Mouse (Mus musculus): Measurements from ENCODE around the gene Rbfox1. TPM values are rescaled to one million over a fixed set of nuclear protein-coding genes. Genes with fewer than 3 reads are reported as not detected.

The Rbfox1 gene
- polyA plus RNA-seq, 1 experiment from 2014 or later, result 52.1 TPM

- WGBS, result 76% methylated on average over 4 of the region's 4 CpGs
- Histone ChIP-seq H3K27me3 (no peaks in the 10 kb centered on the region), H3K4me3 (no peak overlapping the region), H3K4me1 (peaks cover 26% of the 10 kb centered on the region), H3K9me3 (replicated peaks) (no peaks in the 10 kb centered on the region), H3K27ac (no peak overlapping the region), H3K4me2 (no peak overlapping the region), H3K36me3 (ENCODE audit: poor library complexity, severe bottlenecking) (no peaks in the 10 kb centered on the region), H3K9ac (no peak overlapping the region)
- ATAC-seq, result no peak
These were observed 1278.5 kb downstream of the Rbfox1 start for GRCm38 (mm10) chr16:7163688-7164087.

- Histone ChIP-seq H3K4me2 (no peak overlapping the region), H3K4me1 (peaks cover 26% of the 10 kb centered on the region), H3K27me3 (no peaks in the 10 kb centered on the region), H3K36me3 (ENCODE audit: poor library complexity, severe bottlenecking) (no peaks in the 10 kb centered on the region), H3K27ac (no peak overlapping the region), H3K9ac (no peak overlapping the region), H3K4me3 (no peak overlapping the region), H3K9me3 (replicated peaks) (no peaks in the 10 kb centered on the region)
- no peak for ATAC-seq
- WGBS, result 45% methylated on average over 8 of the region's 8 CpGs
These were observed 1279.1 kb downstream of the Rbfox1 start for GRCm38 (mm10) chr16:7164153-7164737.

DNA sequence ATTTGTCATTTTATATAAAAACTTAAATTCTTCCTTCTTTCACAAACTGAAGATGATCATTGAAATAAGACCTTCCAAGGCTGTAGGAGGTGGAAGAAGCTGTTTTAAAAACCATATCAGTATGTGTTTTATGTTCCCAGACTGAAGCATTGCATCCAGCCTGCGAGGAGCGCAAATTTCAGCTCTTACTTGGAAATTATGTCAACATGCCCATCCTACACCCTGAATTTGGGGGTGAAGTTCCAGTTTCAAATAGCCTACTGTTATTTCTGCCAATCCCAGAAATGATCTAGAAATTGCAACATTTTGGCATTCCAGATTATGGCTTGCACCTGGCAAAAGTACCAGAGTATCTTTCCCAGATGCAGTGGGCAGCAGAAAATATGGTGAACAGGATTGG is 1290.8 kb downstream of the Rbfox1 start:
- Histone ChIP-seq H3K36me3 (ENCODE audit: poor library complexity, severe bottlenecking) (no peaks in the 10 kb centered on the region), H3K27me3 (no peaks in the 10 kb centered on the region), H3K4me1 (peaks cover 5% of the 10 kb centered on the region; the same call in 1 of the 2 replicates), H3K9me3 (replicated peaks) (no peaks in the 10 kb centered on the region), H3K27ac (no peak overlapping the region), H3K9ac (no peak overlapping the region), H3K4me2 (no peak overlapping the region), H3K4me3 (no peak overlapping the region)
- no peak for ATAC-seq
- whole genome bisulfite sequencing, result 95% methylated on average over 2 of the region's 2 CpGs

- Histone ChIP-seq H3K27ac (no peak overlapping the region), H3K36me3 (ENCODE audit: poor library complexity, severe bottlenecking) (no peaks in the 10 kb centered on the region), H3K9me3 (replicated peaks) (no peaks in the 10 kb centered on the region), H3K27me3 (no peaks in the 10 kb centered on the region), H3K9ac (no peak overlapping the region), H3K4me2 (no peak overlapping the region), H3K4me3 (no peak overlapping the region), H3K4me1 (peaks cover 6% of the 10 kb centered on the region; the same call in 1 of the 2 replicates)
- ATAC-seq, result peak; percentile 59
- WGBS, result 40% methylated on average over 2 of the region's 2 CpGs
These were observed 1302.6 kb downstream of the Rbfox1 start for GRCm38 (mm10) chr16:7187788-7188187.

- 0 out of 2 replicates have a peak, but pooled peaks cover 5% of the 10 kb centered on the region for H3K4me1 ChIP-seq
- H3K27ac ChIP-seq, result no peak overlapping the region
- no peak overlapping the region for H3K4me2 ChIP-seq
- no peak overlapping the region for H3K9ac ChIP-seq
- H3K9me3 ChIP-seq (replicated peaks), result no peaks in the 10 kb centered on the region
- WGBS, result 81% methylated on average over 5 of the region's 5 CpGs
- no peaks in the 10 kb centered on the region for H3K36me3 ChIP-seq (ENCODE audit: poor library complexity, severe bottlenecking)
- ATAC-seq, result no peak
- no peak overlapping the region for H3K4me3 ChIP-seq
- no peaks in the 10 kb centered on the region for H3K27me3 ChIP-seq
These were observed 1308.4 kb downstream of the Rbfox1 start for GRCm38 (mm10) chr16:7193535-7193934.

DNA sequence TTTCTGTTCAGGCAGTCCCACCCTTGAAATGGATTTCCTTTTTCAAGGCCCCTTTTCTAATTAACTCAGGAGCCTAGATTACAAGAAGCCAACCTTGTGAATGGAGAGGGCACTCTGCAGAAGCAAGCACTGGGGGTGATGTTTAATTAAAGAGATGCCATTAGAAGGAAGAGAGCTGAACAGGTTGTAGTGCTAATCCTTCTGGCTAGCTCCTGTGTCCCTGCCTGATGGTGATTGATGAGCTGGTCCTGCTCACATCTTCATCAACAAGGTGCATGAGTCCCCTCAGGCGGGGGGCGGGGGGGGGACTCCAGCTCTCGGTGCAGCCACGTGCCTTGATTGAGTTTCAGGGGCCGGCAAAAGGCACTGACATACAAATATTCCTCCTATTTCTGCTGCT is 1312.8 kb downstream of the Rbfox1 start:
- WGBS, result 59% methylated on average over 5 of the region's 5 CpGs
- Histone ChIP-seq H3K4me1 (0 out of 2 replicates have a peak, but pooled peaks cover 5% of the 10 kb centered on the region), H3K9me3 (replicated peaks) (no peaks in the 10 kb centered on the region), H3K4me3 (no peak overlapping the region), H3K4me2 (no peak overlapping the region), H3K27ac (no peak overlapping the region), H3K36me3 (ENCODE audit: poor library complexity, severe bottlenecking) (no peaks in the 10 kb centered on the region), H3K27me3 (no peaks in the 10 kb centered on the region), H3K9ac (no peak overlapping the region)
- no peak for ATAC-seq

DNA sequence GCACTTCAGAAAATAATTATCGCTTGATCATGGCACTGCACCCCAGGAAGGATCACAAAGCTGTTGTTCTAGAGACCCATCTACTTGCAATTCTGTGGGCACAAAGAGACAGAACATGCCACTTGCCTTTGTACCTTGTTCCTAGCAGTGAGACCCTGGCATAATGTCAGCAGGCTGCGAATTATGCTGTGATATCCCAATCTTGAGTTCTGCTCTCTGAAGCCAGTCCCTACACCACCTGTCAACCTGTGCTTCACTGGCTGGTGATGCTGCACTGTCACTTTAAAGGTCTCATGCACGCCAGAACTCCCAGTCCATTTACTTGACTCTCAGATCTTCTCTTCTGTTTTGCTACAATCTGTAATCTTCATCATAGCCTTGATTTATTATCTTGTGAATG is 1315.1 kb downstream of the Rbfox1 start:
- 0 out of 2 replicates have a peak, but pooled peaks cover 5% of the 10 kb centered on the region for H3K4me1 ChIP-seq
- H3K36me3 ChIP-seq (ENCODE audit: poor library complexity, severe bottlenecking), result no peaks in the 10 kb centered on the region
- ATAC-seq, result no peak
- WGBS, result 90% methylated on average over 3 of the region's 3 CpGs
- H3K9me3 ChIP-seq (replicated peaks), result no peaks in the 10 kb centered on the region
- H3K9ac ChIP-seq, result no peak overlapping the region
- H3K4me2 ChIP-seq, result no peak overlapping the region
- no peak overlapping the region for H3K4me3 ChIP-seq
- no peaks in the 10 kb centered on the region for H3K27me3 ChIP-seq
- no peak overlapping the region for H3K27ac ChIP-seq

- ATAC-seq, result no peak
These were observed 1316.7 kb downstream of the Rbfox1 start for GRCm38 (mm10) chr16:7201816-7202215.

DNA sequence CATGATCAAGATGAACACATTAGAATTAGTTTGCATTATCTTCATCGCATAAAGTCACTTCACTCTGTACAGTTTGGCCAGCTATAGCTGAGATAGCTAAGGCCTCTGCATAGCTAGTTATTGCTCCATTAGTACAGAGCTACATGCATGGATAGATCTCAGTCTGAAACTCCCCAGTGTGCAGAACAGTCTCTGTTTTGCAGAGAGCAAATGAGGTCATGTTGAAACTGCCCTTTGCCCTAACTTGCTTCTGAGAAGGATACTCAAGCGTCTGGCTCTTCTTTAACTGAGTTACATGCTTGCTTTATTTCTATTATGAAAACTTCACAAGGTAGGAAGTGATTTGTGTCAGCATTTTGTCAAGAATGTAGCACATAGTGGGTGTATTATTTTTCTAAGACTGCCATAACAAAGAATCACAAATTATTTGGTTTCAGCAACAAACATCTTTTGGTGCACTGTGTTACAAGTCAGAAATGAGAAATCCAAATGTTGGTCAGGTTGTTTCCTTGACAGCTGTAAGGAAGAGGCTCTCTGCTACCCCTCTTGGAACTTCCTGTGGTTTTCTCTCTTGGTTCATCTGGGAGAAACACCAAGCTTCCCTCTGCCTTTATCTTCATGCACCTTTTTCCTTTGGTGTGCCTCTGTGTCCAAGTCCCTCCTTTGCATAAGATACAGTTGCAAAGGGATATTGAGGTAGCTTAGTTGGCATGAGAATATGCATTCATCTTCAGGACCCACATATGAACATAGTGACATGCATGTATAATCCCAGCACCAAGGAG is 1321.2 kb downstream of the Rbfox1 start:
- H3K9me3 ChIP-seq (replicated peaks), result no peaks in the 10 kb centered on the region
- no peaks in the 10 kb centered on the region for H3K4me1 ChIP-seq
- no peak for ATAC-seq
- H3K36me3 ChIP-seq (ENCODE audit: poor library complexity, severe bottlenecking), result no peaks in the 10 kb centered on the region
- no peak overlapping the region for H3K27ac ChIP-seq
- H3K27me3 ChIP-seq, result no peaks in the 10 kb centered on the region
- H3K4me3 ChIP-seq, result no peak overlapping the region
- no peak overlapping the region for H3K9ac ChIP-seq
- H3K4me2 ChIP-seq, result no peak overlapping the region
- 81% methylated on average over 2 of the region's 2 CpGs for WGBS

More at GRCm38 (mm10) chr16:7201816-7202215, 1316.7 kb downstream of the Rbfox1 start:
- H3K4me3 ChIP-seq, result no peak overlapping the region
- no peak overlapping the region for H3K4me2 ChIP-seq
- H3K4me1 ChIP-seq, result 0 out of 2 replicates have a peak, but pooled peaks cover 5% of the 10 kb centered on the region
- H3K27ac ChIP-seq, result no peak overlapping the region
- no peaks in the 10 kb centered on the region for H3K9me3 ChIP-seq (replicated peaks)
- H3K27me3 ChIP-seq, result no peaks in the 10 kb centered on the region
- H3K36me3 ChIP-seq (ENCODE audit: poor library complexity, severe bottlenecking), result no peaks in the 10 kb centered on the region
- H3K9ac ChIP-seq, result no peak overlapping the region
- WGBS, result 53% methylated on average over 4 of the region's 4 CpGs

GRCm38 (mm10) chr16:7207599-7207998 is 1322.4 kb downstream of the Rbfox1 start:
- Histone ChIP-seq H3K9ac (no peak overlapping the region), H3K9me3 (replicated peaks) (no peaks in the 10 kb centered on the region), H3K27me3 (no peaks in the 10 kb centered on the region), H3K4me1 (no peaks in the 10 kb centered on the region), H3K36me3 (ENCODE audit: poor library complexity, severe bottlenecking) (no peaks in the 10 kb centered on the region), H3K4me3 (no peak overlapping the region), H3K4me2 (no peak overlapping the region), H3K27ac (no peak overlapping the region)
- ATAC-seq, result no peak
- 84% methylated on average over 2 of the region's 2 CpGs for WGBS

DNA sequence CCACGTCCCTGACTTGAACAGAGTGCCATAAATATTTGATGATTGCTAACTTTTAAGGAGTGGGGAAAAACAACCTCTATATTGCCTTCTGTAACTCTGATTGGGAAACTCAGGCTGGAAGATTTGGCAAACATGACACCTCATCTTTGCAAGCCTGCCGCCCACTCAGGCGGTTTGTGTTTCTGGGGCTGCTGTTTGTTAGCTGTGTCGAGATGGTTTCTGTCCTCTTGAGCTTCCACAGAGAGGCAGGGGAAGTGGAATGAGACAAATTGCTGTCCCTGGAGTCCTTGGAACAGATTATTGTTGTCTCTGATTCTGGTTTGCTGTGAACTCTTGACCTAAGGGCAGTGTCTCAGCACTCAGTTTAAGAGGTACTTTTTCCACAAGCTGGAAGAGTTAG is 1327.6 kb downstream of the Rbfox1 start:
- ATAC-seq, result no peak
- WGBS, result 82% methylated on average over 4 of the region's 4 CpGs
- H3K4me3 ChIP-seq, result no peak overlapping the region
- H3K27ac ChIP-seq, result no peak overlapping the region
- H3K9me3 ChIP-seq (replicated peaks), result no peaks in the 10 kb centered on the region
- no peaks in the 10 kb centered on the region for H3K36me3 ChIP-seq (ENCODE audit: poor library complexity, severe bottlenecking)
- H3K9ac ChIP-seq, result no peak overlapping the region
- H3K4me2 ChIP-seq, result no peak overlapping the region
- no peaks in the 10 kb centered on the region for H3K27me3 ChIP-seq
- H3K4me1 ChIP-seq, result no peaks in the 10 kb centered on the region

DNA sequence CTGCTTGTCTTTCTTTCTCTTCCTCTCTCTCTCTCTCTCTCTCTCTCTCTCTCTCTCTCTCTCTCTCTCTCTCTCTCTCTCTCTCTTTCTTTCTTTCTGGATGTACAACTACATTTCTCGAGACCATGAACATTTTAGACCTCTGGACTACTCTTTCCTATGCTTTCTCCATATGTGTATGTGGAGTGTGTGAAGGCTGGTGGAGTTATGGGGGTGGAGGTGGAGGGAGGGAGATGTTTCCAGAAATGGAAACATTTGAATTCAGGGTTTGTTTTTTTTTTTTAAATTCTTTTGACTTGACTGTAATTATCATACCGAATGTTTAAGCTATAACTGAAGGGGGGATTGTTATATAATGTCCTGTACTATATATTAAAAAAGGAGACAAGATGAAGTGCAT is 1338.1 kb downstream of the Rbfox1 start:
- Histone ChIP-seq H3K27me3 (no peaks in the 10 kb centered on the region), H3K9me3 (replicated peaks) (no peaks in the 10 kb centered on the region), H3K4me3 (no peak overlapping the region), H3K4me2 (no peak overlapping the region), H3K9ac (no peak overlapping the region), H3K36me3 (ENCODE audit: poor library complexity, severe bottlenecking) (no peaks in the 10 kb centered on the region), H3K4me1 (peaks cover 3% of the 10 kb centered on the region; the same call in 1 of the 2 replicates), H3K27ac (no peak overlapping the region)
- 92% methylated on average over 2 of the region's 2 CpGs for WGBS
- no peak for ATAC-seq

Measured in forebrain, embryonic 13.5 days (tissue).